In the genomic region with DNA sequence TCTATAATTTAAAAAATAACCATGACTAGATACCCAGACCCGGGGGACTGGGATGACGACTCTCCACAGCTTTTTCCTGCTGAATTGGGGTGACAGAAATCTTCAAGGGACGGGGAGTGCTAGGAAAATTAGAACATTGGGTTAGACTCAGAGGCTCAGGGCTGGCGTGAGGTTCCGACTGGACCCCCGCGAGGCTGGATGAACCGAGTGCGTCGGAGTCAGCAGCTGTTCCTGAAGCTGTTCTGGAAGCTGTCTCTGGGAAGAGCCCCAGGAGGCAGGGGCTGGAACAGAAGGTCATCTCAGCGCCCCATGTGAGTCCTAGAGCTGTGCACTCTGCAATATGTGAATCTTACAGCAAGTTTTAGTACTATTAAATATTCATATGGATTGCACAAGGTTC, we compare ENCODE assay signal across 17 mouse cellular contexts. TPM values are rescaled to one million over a fixed set of nuclear protein-coding genes. Genes with fewer than 3 reads are reported as not detected.
A peak's percentile ranks its signal among the peaks of the same experiment; 100 is the strongest.
DNase-seq lines count a peak whose midpoint lies in the region.
"Had no signal": no experiment of that assay in that cellular context is flagged by ENCODE, and none has a peak within 500 bp of the region (broad histone marks: within the 10 kb centered on the region; RNA-seq: fewer than 3 reads in every experiment).

No protein-coding gene starts in this region.

- DNase-seq in gastrocnemius, postnatal 25 days = peak; percentile 13
- no peak for DNase-seq in gastrocnemius, postnatal 36 days
- DNase-seq in heart, adult 9 months (ENCODE audit: low spot score in 2 of 2) = peak; percentile 12 to 16
- no peak for DNase-seq in heart, adult 8-10 months (ENCODE audit: low spot score)
- peak; percentile 17 for DNase-seq in kidney, postnatal 14 days
- DNase-seq in kidney, adult 8-10 months = no peak
- DNase-seq in skeletal muscle tissue, adult 2 months (ENCODE audit: low read depth, low spot score) = peak; percentile 14
- DNase-seq: adrenal gland, postnatal 10 days; adrenal gland, postnatal 36 days; B cell, adult 2 months; cerebellum, adult 18-20 months; cerebellum, adult 9-10 months; cerebellum, postnatal 14 days; forebrain, postnatal 0 days; gastrocnemius, postnatal 10 days; heart, postnatal 4 days; kidney, adult 18-20 months had no signal

- intact Hi-C loops in gastrocnemius, postnatal 36 days (cut with DNase I) = loop anchor here (5.0 kb wide), 1 partner anchor 73 kb away; no protein-coding TSS in a partner anchor

RNA-seq across cellular contexts. Expression of a gene that starts 35.3 kb away (rescaled TPM):
- 10 to 100 TPM; 12.4 to 15.0 TPM for total RNA-seq in gastrocnemius, postnatal 25 days (2021)
- total RNA-seq in gastrocnemius, postnatal 36 days (2021) = 10 to 100 TPM; 12.6 to 13.9 TPM
- 10 to 100 TPM; 11.0 to 17.2 (median 12.3) TPM for total RNA-seq in heart, adult 8-10 months (2022)

Comparison
In these comparisons a context has a peak if more than half of its experiments do, and no peak if none do; other contexts are left out.
1. DNase-seq: peak in gastrocnemius, postnatal 25 days (single experiment), heart, adult 9 months (2 of 2), kidney, postnatal 14 days (single experiment) and skeletal muscle tissue, adult 2 months (single experiment); none in gastrocnemius, postnatal 36 days (0 of 2), heart, adult 8-10 months (single experiment) and kidney, adult 8-10 months (0 of 2).